Mouse (Mus musculus): Measurements from ENCODE around the gene Yaf2. TPM values are rescaled to one million over a fixed set of nuclear protein-coding genes. Genes with fewer than 3 reads are reported as not detected.
"Not testable (repeated sequence)": the region's sequence is repeated elsewhere in the genome, so short reads cannot be mapped to it uniquely, and the experiment has no call there.

The Yaf2 gene
- polyA plus RNA-seq, 1 experiment from 2014 or later, result 106 TPM

- Histone ChIP-seq H3K4me3 (peak overlapping the region; percentile 93), H3K36me3 (peaks cover 9% of the 10 kb centered on the region), H3K4me1 (replicated peaks) (peaks cover 12% of the 10 kb centered on the region), H3K4me2 (peak overlapping the region; percentile 93), H3K9ac (peak overlapping the region; percentile 93), H3K27me3 (replicated peaks) (no peaks in the 10 kb centered on the region), H3K27ac (ENCODE audit: poor library complexity, severe bottlenecking) (peak overlapping the region; percentile 96), H3K9me3 (replicated peaks) (no peaks in the 10 kb centered on the region)
- WGBS, result 7% methylated on average over 82 of the region's 110 CpGs
- ATAC-seq (ENCODE audit: insufficient number of reproducible peaks, low FRiP score), result peak; percentile 75
Measured at GRCm38 (mm10) chr15:93335821-93336657, 696 bp downstream of the Yaf2 start.

GRCm38 (mm10) chr15:93331256-93331655 is 5.5 kb downstream of the Yaf2 start:
- no peak overlapping the region for H3K4me2 ChIP-seq
- no peak overlapping the region for H3K4me3 ChIP-seq
- no peak for ATAC-seq (ENCODE audit: insufficient number of reproducible peaks, low FRiP score)
- 89% methylated on average over 11 of the region's 11 CpGs for WGBS
- no peak overlapping the region for H3K27ac ChIP-seq (ENCODE audit: poor library complexity, severe bottlenecking)
- no peak overlapping the region for H3K9ac ChIP-seq
- peaks cover 30% of the 10 kb centered on the region for H3K4me1 ChIP-seq (replicated peaks)
- H3K36me3 ChIP-seq, result peaks cover 18% of the 10 kb centered on the region
- H3K9me3 ChIP-seq (replicated peaks), result no peaks in the 10 kb centered on the region
- H3K27me3 ChIP-seq (replicated peaks), result no peaks in the 10 kb centered on the region

- 58% methylated on average over 3 of the region's 3 CpGs for WGBS
- Histone ChIP-seq H3K4me3 (no peak overlapping the region), H3K27ac (ENCODE audit: poor library complexity, severe bottlenecking) (no peak overlapping the region)
Measured at GRCm38 (mm10) chr15:93327235-93327634, 9.5 kb downstream of the Yaf2 start.

GRCm38 (mm10) chr15:93326651-93327050 is 10.1 kb downstream of the Yaf2 start:
- no peak overlapping the region for H3K4me2 ChIP-seq
- no peak overlapping the region for H3K4me3 ChIP-seq
- H3K9me3 ChIP-seq (replicated peaks), result no peaks in the 10 kb centered on the region
- H3K36me3 ChIP-seq, result peaks cover 12% of the 10 kb centered on the region
- H3K4me1 ChIP-seq (replicated peaks), result peaks cover 45% of the 10 kb centered on the region
- 63% methylated on average over 10 of the region's 10 CpGs for WGBS
- no peaks in the 10 kb centered on the region for H3K27me3 ChIP-seq (replicated peaks)
- ATAC-seq (ENCODE audit: insufficient number of reproducible peaks, low FRiP score), result no peak
- no peak overlapping the region for H3K9ac ChIP-seq
- H3K27ac ChIP-seq (ENCODE audit: poor library complexity, severe bottlenecking), result no peak overlapping the region

More at GRCm38 (mm10) chr15:93327235-93327634, 9.5 kb downstream of the Yaf2 start:
- no peak for ATAC-seq (ENCODE audit: insufficient number of reproducible peaks, low FRiP score)
- Histone ChIP-seq H3K4me2 (no peak overlapping the region), H3K9me3 (replicated peaks) (no peaks in the 10 kb centered on the region), H3K27me3 (replicated peaks) (no peaks in the 10 kb centered on the region), H3K36me3 (peaks cover 9% of the 10 kb centered on the region), H3K4me1 (replicated peaks) (peaks cover 45% of the 10 kb centered on the region), H3K9ac (no peak overlapping the region)

GRCm38 (mm10) chr15:93325360-93325759 is 11.4 kb downstream of the Yaf2 start:
- Histone ChIP-seq H3K4me2 (peak overlapping the region; percentile 21; the same call in 1 of the 2 replicates), H3K9ac (no peak overlapping the region), H3K27me3 (replicated peaks) (no peaks in the 10 kb centered on the region), H3K9me3 (replicated peaks) (no peaks in the 10 kb centered on the region), H3K4me3 (no peak overlapping the region), H3K4me1 (replicated peaks) (peaks cover 45% of the 10 kb centered on the region), H3K27ac (ENCODE audit: poor library complexity, severe bottlenecking) (peak overlapping the region; percentile 57), H3K36me3 (peaks cover 12% of the 10 kb centered on the region)
- WGBS, result 21% methylated on average over 5 of the region's 5 CpGs
- peak; percentile 51; the same call in 1 of the 2 replicates for ATAC-seq (ENCODE audit: insufficient number of reproducible peaks, low FRiP score)

- peak; percentile 72; the same call in 1 of the 2 replicates for ATAC-seq (ENCODE audit: insufficient number of reproducible peaks, low FRiP score)
- Histone ChIP-seq H3K9ac (no peak overlapping the region), H3K27me3 (replicated peaks) (no peaks in the 10 kb centered on the region), H3K4me1 (replicated peaks) (peaks cover 9% of the 10 kb centered on the region), H3K4me3 (no peak overlapping the region), H3K4me2 (no peak overlapping the region), H3K27ac (ENCODE audit: poor library complexity, severe bottlenecking) (0 out of 2 replicates have a peak overlapping the region, but pooled peaks have one; percentile 16), H3K9me3 (replicated peaks) (no peaks in the 10 kb centered on the region), H3K36me3 (peaks cover 6% of the 10 kb centered on the region)
- 48% methylated on average over 1 of the region's 1 CpGs for WGBS
Measured at GRCm38 (mm10) chr15:93318781-93319180, 18.0 kb downstream of the Yaf2 start.

GRCm38 (mm10) chr15:93310304-93310703 is 26.4 kb downstream of the Yaf2 start:
- WGBS, result 92% methylated on average over 4 of the region's 4 CpGs
- not testable (repeated sequence) for H3K36me3 ChIP-seq; H3K4me1 ChIP-seq (replicated peaks); H3K4me2 ChIP-seq; H3K27me3 ChIP-seq (replicated peaks); H3K27ac ChIP-seq (ENCODE audit: poor library complexity, severe bottlenecking); ATAC-seq (ENCODE audit: insufficient number of reproducible peaks, low FRiP score); H3K4me3 ChIP-seq; H3K9ac ChIP-seq; H3K9me3 ChIP-seq (replicated peaks)

GRCm38 (mm10) chr15:93298197-93298596 is 38.5 kb downstream of the Yaf2 start:
- no peak overlapping the region for H3K4me3 ChIP-seq
- 89% methylated on average over 2 of the region's 2 CpGs for WGBS
- no peak overlapping the region for H3K9ac ChIP-seq
- peaks cover 3% of the 10 kb centered on the region; the same call in 1 of the 2 replicates for H3K36me3 ChIP-seq
- ATAC-seq (ENCODE audit: insufficient number of reproducible peaks, low FRiP score), result no peak
- no peaks in the 10 kb centered on the region for H3K9me3 ChIP-seq (replicated peaks)
- no peaks in the 10 kb centered on the region for H3K27me3 ChIP-seq (replicated peaks)
- peaks cover 20% of the 10 kb centered on the region for H3K4me1 ChIP-seq (replicated peaks)
- H3K27ac ChIP-seq (ENCODE audit: poor library complexity, severe bottlenecking), result no peak overlapping the region
- no peak overlapping the region for H3K4me2 ChIP-seq

GRCm38 (mm10) chr15:93294483-93294882 is 42.3 kb downstream of the Yaf2 start:
- Histone ChIP-seq H3K36me3 (peaks cover 6% of the 10 kb centered on the region), H3K4me1 (replicated peaks) (peaks cover 14% of the 10 kb centered on the region), H3K4me3 (no peak overlapping the region), H3K9me3 (replicated peaks) (no peaks in the 10 kb centered on the region), H3K4me2 (no peak overlapping the region), H3K27ac (ENCODE audit: poor library complexity, severe bottlenecking) (no peak overlapping the region), H3K27me3 (replicated peaks) (no peaks in the 10 kb centered on the region), H3K9ac (no peak overlapping the region)
- 76% methylated on average over 11 of the region's 11 CpGs for WGBS
- no peak for ATAC-seq (ENCODE audit: insufficient number of reproducible peaks, low FRiP score)

GRCm38 (mm10) chr15:93288321-93288720 is 48.4 kb downstream of the Yaf2 start:
- no peak overlapping the region for H3K27ac ChIP-seq (ENCODE audit: poor library complexity, severe bottlenecking)
- H3K9me3 ChIP-seq (replicated peaks), result no peaks in the 10 kb centered on the region
- no peak overlapping the region for H3K4me2 ChIP-seq
- WGBS, result 90% methylated on average over 4 of the region's 4 CpGs
- peaks cover 32% of the 10 kb centered on the region for H3K36me3 ChIP-seq
- H3K4me1 ChIP-seq (replicated peaks), result no peaks in the 10 kb centered on the region; the same call in 1 of the 2 replicates
- H3K4me3 ChIP-seq, result no peak overlapping the region
- no peak for ATAC-seq (ENCODE audit: insufficient number of reproducible peaks, low FRiP score)
- no peaks in the 10 kb centered on the region for H3K27me3 ChIP-seq (replicated peaks)
- no peak overlapping the region for H3K9ac ChIP-seq

GRCm38 (mm10) chr15:93287628-93288027 is 49.1 kb downstream of the Yaf2 start:
- Histone ChIP-seq H3K27me3 (replicated peaks) (no peaks in the 10 kb centered on the region), H3K4me2 (no peak overlapping the region), H3K27ac (ENCODE audit: poor library complexity, severe bottlenecking) (no peak overlapping the region), H3K4me1 (replicated peaks) (no peaks in the 10 kb centered on the region), H3K9me3 (replicated peaks) (no peaks in the 10 kb centered on the region), H3K4me3 (no peak overlapping the region), H3K36me3 (peaks cover 32% of the 10 kb centered on the region), H3K9ac (no peak overlapping the region)
- WGBS, result 71% methylated on average over 2 of the region's 2 CpGs
- no peak for ATAC-seq (ENCODE audit: insufficient number of reproducible peaks, low FRiP score)
